Mouse (Mus musculus) heart, embryonic 13.5 days (tissue): Measurements from ENCODE around the gene 6820408C15Rik. TPM values are rescaled to one million over a fixed set of nuclear protein-coding genes. Genes with fewer than 3 reads are reported as not detected.

Source experiments
- ATAC-seq: fragments of 200-750 bp; cut with Nextera tagmentation; 2 replicates; pipeline ENCODE4 v1.8.0; 2017; ENCODE audit warnings: moderate TSS enrichment; ENCODE audit not compliant: insufficient number of reproducible peaks, low FRiP score, low TSS enrichment; ENCODE audit errors: extremely low read depth
- H3K27ac ChIP-seq: fragments of 300-500 bp; sonication (generic); replicated peaks from 2 replicates; pipeline ENCODE4 v1.5.1; 2015; ENCODE audit warnings: moderate library complexity, mild to moderate bottlenecking, inconsistent platforms
- H3K27me3 ChIP-seq: fragments of 300-500 bp; sonication (generic); replicated peaks from 2 replicates; pipeline ENCODE4 v1.6.1; 2015; ENCODE audit warnings: mild to moderate bottlenecking, inconsistent platforms
- H3K36me3 ChIP-seq: fragments of 300-500 bp; sonication (generic); 2 replicates; pipeline ENCODE4 v1.6.1; 2015; ENCODE audit warnings: mild to moderate bottlenecking, inconsistent platforms
- H3K4me1 ChIP-seq: fragments of 300-500 bp; sonication (generic); 2 replicates; pipeline ENCODE4 v1.6.1; 2015; ENCODE audit warnings: inconsistent platforms
- H3K4me2 ChIP-seq: fragments of 300-500 bp; sonication (generic); 2 replicates; pipeline ENCODE4 v1.6.1; 2015; ENCODE audit warnings: inconsistent platforms, mild to moderate bottlenecking, moderate library complexity
- H3K4me3 ChIP-seq: fragments of 300-500 bp; sonication (generic); 2 replicates; pipeline ENCODE4 v1.5.1; 2015; ENCODE audit warnings: moderate library complexity, mild to moderate bottlenecking, inconsistent platforms
- H3K9ac ChIP-seq: fragments of 300-500 bp; sonication (generic); 2 replicates; pipeline ENCODE4 v1.6.1; 2015; ENCODE audit warnings: inconsistent platforms, mild to moderate bottlenecking, moderate library complexity
- H3K9me3 ChIP-seq: fragments of 300-500 bp; sonication (generic); 2 replicates; pipeline ENCODE4 v1.6.1; 2016; ENCODE audit warnings: inconsistent platforms
- WGBS: fragments of 180-500 bp; shearing (Covaris S2); methylation state at CpG from one replicate; pipeline ENCODE4 v1.1.7; 2015; ENCODE audit warnings: mixed read lengths; 5-methylcytosine and 5-hydroxymethylcytosine counted together
- polyA plus RNA-seq: library from polyadenylated mRNA; unstranded; fragments of >200 nt; fragmentation: Nextera tagmentation; extraction: Ambion mirVana; gene quantifications from 2 replicates; pipeline ENCODE4 v1.2.1, GENCODE M21; 2015

6820408C15Rik gene
- polyA plus RNA-seq = 1.8 and 2.2 TPM in 2 replicates

GRCm38 (mm10) chr2:152415287-152415686 is at the start of gene 6820408C15Rik:
6820408C15Rik (plus strand) TSS chr2:152415587.
- Histone ChIP-seq H3K4me1 (peaks cover 31% of the 10 kb centered on the region), H3K9me3 (peaks cover 10% of the 10 kb centered on the region), H3K9ac (peak within 1 kb of the TSS; percentile 99), H3K4me3 (peak within 1 kb of the TSS; percentile 96), H3K36me3 (peaks cover 7% of the 10 kb centered on the region), H3K27ac (peak within 1 kb of the TSS; percentile 99), H3K27me3 (no peaks in the 10 kb centered on the region), H3K4me2 (peak within 1 kb of the TSS; percentile 94)
- no peak for ATAC-seq
- 21% methylated on average over 4 of the region's 4 CpGs for WGBS

- H3K27ac ChIP-seq = no peak overlapping the region
- peaks cover 17% of the 10 kb centered on the region for H3K4me1 ChIP-seq
- no peak overlapping the region for H3K4me3 ChIP-seq
- H3K4me2 ChIP-seq = no peak overlapping the region
- WGBS = 58% methylated on average over 5 of the region's 5 CpGs
- peaks cover 16% of the 10 kb centered on the region; the same call in 1 of the 2 replicates for H3K27me3 ChIP-seq
- H3K9me3 ChIP-seq = no peaks in the 10 kb centered on the region
- no peak overlapping the region for H3K9ac ChIP-seq
- ATAC-seq = no peak
- no peaks in the 10 kb centered on the region for H3K36me3 ChIP-seq
These were observed 47.5 kb upstream of the 6820408C15Rik start for GRCm38 (mm10) chr2:152367917-152368316.

- Histone ChIP-seq H3K36me3 (no peaks in the 10 kb centered on the region), H3K27me3 (peaks cover 16% of the 10 kb centered on the region), H3K4me1 (peaks cover 13% of the 10 kb centered on the region), H3K4me2 (peak overlapping the region; percentile 54), H3K9ac (peak overlapping the region; percentile 50; the same call in 1 of the 2 replicates), H3K4me3 (peak overlapping the region; percentile 21; the same call in 1 of the 2 replicates), H3K9me3 (no peaks in the 10 kb centered on the region), H3K27ac (no peak overlapping the region)
- 25% methylated on average over 14 of the region's 14 CpGs for WGBS
- no peak for ATAC-seq
These were observed 46.8 kb upstream of the 6820408C15Rik start for GRCm38 (mm10) chr2:152368532-152369140.

- Histone ChIP-seq H3K4me1 (peaks cover 26% of the 10 kb centered on the region), H3K9ac (no peak overlapping the region), H3K4me2 (no peak overlapping the region), H3K9me3 (no peaks in the 10 kb centered on the region), H3K4me3 (no peak overlapping the region), H3K27ac (no peak overlapping the region), H3K27me3 (peaks cover 46% of the 10 kb centered on the region), H3K36me3 (no peaks in the 10 kb centered on the region)
- no peak for ATAC-seq
- 75% methylated on average over 7 of the region's 7 CpGs for WGBS
These were observed 43.3 kb upstream of the 6820408C15Rik start for GRCm38 (mm10) chr2:152372104-152372503.

- no peak overlapping the region for H3K4me3 ChIP-seq
- H3K4me1 ChIP-seq = peaks cover 26% of the 10 kb centered on the region
- 64% methylated on average over 4 of the region's 4 CpGs for WGBS
- H3K9me3 ChIP-seq = no peaks in the 10 kb centered on the region
- H3K27ac ChIP-seq = no peak overlapping the region
- H3K9ac ChIP-seq = no peak overlapping the region
- H3K27me3 ChIP-seq = peaks cover 51% of the 10 kb centered on the region
- ATAC-seq = no peak
- no peak overlapping the region for H3K4me2 ChIP-seq
- no peaks in the 10 kb centered on the region for H3K36me3 ChIP-seq
These were observed 42.7 kb upstream of the 6820408C15Rik start for GRCm38 (mm10) chr2:152372661-152373060.

- WGBS = 77% methylated on average over 9 of the region's 9 CpGs
These were observed 41.8 kb upstream of the 6820408C15Rik start for GRCm38 (mm10) chr2:152373547-152373946.

GRCm38 (mm10) chr2:152375652-152376344 is 39.6 kb upstream of the 6820408C15Rik start:
- H3K4me2 ChIP-seq = peak overlapping the region; percentile 59
- H3K27ac ChIP-seq = no peak overlapping the region
- no peaks in the 10 kb centered on the region for H3K9me3 ChIP-seq
- no peaks in the 10 kb centered on the region for H3K36me3 ChIP-seq
- ATAC-seq = no peak
- peak overlapping the region; percentile 48 for H3K9ac ChIP-seq
- H3K4me3 ChIP-seq = peak overlapping the region; percentile 32
- peaks cover 37% of the 10 kb centered on the region for H3K27me3 ChIP-seq
- 6% methylated on average over 21 of the region's 21 CpGs for WGBS
- H3K4me1 ChIP-seq = peaks cover 18% of the 10 kb centered on the region

More at GRCm38 (mm10) chr2:152373547-152373946, 41.8 kb upstream of the 6820408C15Rik start:
- H3K4me2 ChIP-seq = no peak overlapping the region
- H3K4me1 ChIP-seq = peaks cover 20% of the 10 kb centered on the region
- no peak overlapping the region for H3K4me3 ChIP-seq
- no peaks in the 10 kb centered on the region for H3K36me3 ChIP-seq
- no peaks in the 10 kb centered on the region for H3K9me3 ChIP-seq
- no peak overlapping the region for H3K27ac ChIP-seq
- H3K9ac ChIP-seq = no peak overlapping the region
- H3K27me3 ChIP-seq = peaks cover 51% of the 10 kb centered on the region
- ATAC-seq = no peak

- whole genome bisulfite sequencing = 1% methylated on average over 16 of the region's 16 CpGs
- H3K4me2 ChIP-seq = peak within 1 kb of the TSS; percentile 59
- peak within 1 kb of the TSS; percentile 48 for H3K9ac ChIP-seq
- ATAC-seq = no peak
- H3K27ac ChIP-seq = no peak within 1 kb of the TSS
- peak within 1 kb of the TSS; percentile 32 for H3K4me3 ChIP-seq
- H3K27me3 ChIP-seq = peaks cover 35% of the 10 kb centered on the region
- H3K36me3 ChIP-seq = no peaks in the 10 kb centered on the region
- no peaks in the 10 kb centered on the region for H3K9me3 ChIP-seq
- H3K4me1 ChIP-seq = peaks cover 18% of the 10 kb centered on the region
These were observed 39.0 kb upstream of the 6820408C15Rik start, which contains the start of gene Nrsn2 for GRCm38 (mm10) chr2:152376345-152376741. Nrsn2 (minus strand) TSS chr2:152376638.

- H3K36me3 ChIP-seq = no peaks in the 10 kb centered on the region
- H3K9me3 ChIP-seq = no peaks in the 10 kb centered on the region
- H3K4me2 ChIP-seq = no peak overlapping the region
- H3K27ac ChIP-seq = no peak overlapping the region
- no peak overlapping the region for H3K9ac ChIP-seq
- H3K27me3 ChIP-seq = no peaks in the 10 kb centered on the region
- 72% methylated on average over 4 of the region's 4 CpGs for WGBS
- H3K4me1 ChIP-seq = no peaks in the 10 kb centered on the region
- no peak for ATAC-seq
- H3K4me3 ChIP-seq = no peak overlapping the region
These were observed 31.2 kb upstream of the 6820408C15Rik start for GRCm38 (mm10) chr2:152384191-152384590.

GRCm38 (mm10) chr2:152392786-152393185 is 22.6 kb upstream of the 6820408C15Rik start:
- no peak for ATAC-seq
- H3K4me1 ChIP-seq = peaks cover 31% of the 10 kb centered on the region
- no peaks in the 10 kb centered on the region for H3K9me3 ChIP-seq
- H3K9ac ChIP-seq = no peak overlapping the region
- H3K4me2 ChIP-seq = no peak overlapping the region
- peaks cover 19% of the 10 kb centered on the region for H3K36me3 ChIP-seq
- no peak overlapping the region for H3K27ac ChIP-seq
- no peak overlapping the region for H3K4me3 ChIP-seq
- 20% methylated on average over 3 of the region's 3 CpGs for WGBS
- no peaks in the 10 kb centered on the region for H3K27me3 ChIP-seq

GRCm38 (mm10) chr2:152393225-152394017 is 22.0 kb upstream of the 6820408C15Rik start:
- peaks cover 19% of the 10 kb centered on the region for H3K36me3 ChIP-seq
- H3K4me2 ChIP-seq = peak overlapping the region; percentile 90
- H3K9me3 ChIP-seq = no peaks in the 10 kb centered on the region
- 46% methylated on average over 9 of the region's 9 CpGs for WGBS
- H3K4me1 ChIP-seq = peaks cover 31% of the 10 kb centered on the region
- peak overlapping the region; percentile 97 for H3K9ac ChIP-seq
- H3K27ac ChIP-seq = peak overlapping the region; percentile 62
- H3K27me3 ChIP-seq = no peaks in the 10 kb centered on the region
- H3K4me3 ChIP-seq = peak overlapping the region; percentile 89; the same call in 1 of the 2 replicates
- no peak for ATAC-seq
